Mouse (Mus musculus): Measurements from ENCODE around the gene Glo1.

DNA sequence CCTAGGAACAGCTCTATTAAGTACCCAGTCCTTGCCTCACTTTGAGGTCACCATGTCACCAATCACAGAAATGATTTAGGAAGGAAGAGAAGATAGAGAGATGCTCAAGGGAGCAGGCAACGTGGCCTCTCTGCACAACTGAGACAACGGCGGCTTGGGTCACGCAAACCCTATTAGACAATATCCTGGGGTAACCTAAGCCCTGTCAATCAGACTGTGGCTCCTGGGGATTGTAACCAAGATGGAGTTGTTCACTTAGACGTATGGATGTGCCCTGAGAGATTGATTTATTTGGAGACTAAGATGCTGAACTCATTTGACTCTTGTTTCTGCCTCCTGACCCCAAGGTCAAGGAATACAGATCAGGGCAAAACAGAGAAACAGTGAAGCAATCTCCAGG lies 32.3 kb downstream of the Glo1 start:
- TF ChIP-seq CTCF (IDR thresholded peaks at IDR 0.05): no peak
- no peak for TF ChIP-seq EP300 (IDR thresholded peaks at IDR 0.05)
